Mouse (Mus musculus): Measurements from ENCODE around the gene Ifngr2. TPM values are rescaled to one million over a fixed set of nuclear protein-coding genes. Genes with fewer than 3 reads are reported as not detected.

Gene Ifngr2
- polyA plus RNA-seq, 1 experiment from 2014 or later, result 140 TPM

- Histone ChIP-seq H3K27ac (replicated peaks in 1 of 2; ENCODE audit: control insufficient read depth in 1 of 2, insufficient read depth in 1 of 2, low read depth in 2 of 2, low read length in 2 of 2) (no peak overlapping the region), H3K9me3 (ENCODE audit: control insufficient read depth, low read length) (no peaks in the 10 kb centered on the region), H3K4me2 (ENCODE audit: low read length) (no peak overlapping the region), H3K36me3 (ENCODE audit: control insufficient read depth, insufficient read depth, low read length) (peaks cover 53% of the 10 kb centered on the region), H3K9ac (ENCODE audit: low read length) (no peak overlapping the region), H3K4me3 (ENCODE audit: control insufficient read depth in 1 of 2, insufficient read depth in 1 of 2, low read depth in 1 of 2, low read length in 2 of 2) (no peak overlapping the region), H3K27me3 (ENCODE audit: control insufficient read depth, insufficient read depth, low read length) (no peaks in the 10 kb centered on the region), H3K4me1 (ENCODE audit: control insufficient read depth in 2 of 2, insufficient read depth in 2 of 2, low read length in 2 of 2) (no peaks in the 10 kb centered on the region; a peak in 1 of 4 replicates)
- 80% methylated on average over 4 of the region's 4 CpGs for WGBS
- no peak for ATAC-seq (ENCODE audit: insufficient number of reproducible peaks, insufficient read depth, low FRiP score, low read depth)
Observed at GRCm38 (mm10) chr16:91564580-91565291, 17.9 kb downstream of the Ifngr2 start.

GRCm38 (mm10) chr16:91565292-91565951 is 18.6 kb downstream of the Ifngr2 start:
- Histone ChIP-seq H3K27ac (replicated peaks in 1 of 2; ENCODE audit: control insufficient read depth in 1 of 2, insufficient read depth in 1 of 2, low read depth in 2 of 2, low read length in 2 of 2) (no peak overlapping the region), H3K9ac (ENCODE audit: low read length) (no peak overlapping the region), H3K4me3 (ENCODE audit: control insufficient read depth in 1 of 2, insufficient read depth in 1 of 2, low read depth in 1 of 2, low read length in 2 of 2) (no peak overlapping the region), H3K36me3 (ENCODE audit: control insufficient read depth, insufficient read depth, low read length) (peaks cover 46% of the 10 kb centered on the region), H3K4me1 (ENCODE audit: control insufficient read depth in 2 of 2, insufficient read depth in 2 of 2, low read length in 2 of 2) (no peaks in the 10 kb centered on the region; a peak in 1 of 4 replicates), H3K4me2 (ENCODE audit: low read length) (no peak overlapping the region), H3K27me3 (ENCODE audit: control insufficient read depth, insufficient read depth, low read length) (no peaks in the 10 kb centered on the region), H3K9me3 (ENCODE audit: control insufficient read depth, low read length) (no peaks in the 10 kb centered on the region)
- ATAC-seq (ENCODE audit: insufficient number of reproducible peaks, insufficient read depth, low FRiP score, low read depth), result no peak
- WGBS, result 47% methylated on average over 9 of the region's 9 CpGs

GRCm38 (mm10) chr16:91566002-91566401 is 19.1 kb downstream of the Ifngr2 start:
- H3K4me1 ChIP-seq (ENCODE audit: control insufficient read depth in 2 of 2, insufficient read depth in 2 of 2, low read length in 2 of 2), result no peaks in the 10 kb centered on the region; a peak in 1 of 4 replicates
- H3K9me3 ChIP-seq (ENCODE audit: control insufficient read depth, low read length), result no peaks in the 10 kb centered on the region
- 88% methylated on average over 7 of the region's 7 CpGs for WGBS
- no peak overlapping the region for H3K4me2 ChIP-seq (ENCODE audit: low read length)
- ATAC-seq (ENCODE audit: insufficient number of reproducible peaks, insufficient read depth, low FRiP score, low read depth), result no peak
- H3K9ac ChIP-seq (ENCODE audit: low read length), result no peak overlapping the region
- H3K27ac ChIP-seq (replicated peaks in 1 of 2; ENCODE audit: control insufficient read depth in 1 of 2, insufficient read depth in 1 of 2, low read depth in 2 of 2, low read length in 2 of 2), result no peak overlapping the region
- peaks cover 40% of the 10 kb centered on the region for H3K36me3 ChIP-seq (ENCODE audit: control insufficient read depth, insufficient read depth, low read length)
- H3K4me3 ChIP-seq (ENCODE audit: control insufficient read depth in 1 of 2, insufficient read depth in 1 of 2, low read depth in 1 of 2, low read length in 2 of 2), result no peak overlapping the region
- H3K27me3 ChIP-seq (ENCODE audit: control insufficient read depth, insufficient read depth, low read length), result no peaks in the 10 kb centered on the region

GRCm38 (mm10) chr16:91568960-91569359 is 22.1 kb downstream of the Ifngr2 start:
- no peak overlapping the region for H3K27ac ChIP-seq (replicated peaks in 1 of 2; ENCODE audit: control insufficient read depth in 1 of 2, insufficient read depth in 1 of 2, low read depth in 2 of 2, low read length in 2 of 2)
- H3K27me3 ChIP-seq (ENCODE audit: control insufficient read depth, insufficient read depth, low read length), result no peaks in the 10 kb centered on the region
- H3K4me3 ChIP-seq (ENCODE audit: control insufficient read depth in 1 of 2, insufficient read depth in 1 of 2, low read depth in 1 of 2, low read length in 2 of 2), result no peak overlapping the region
- WGBS, result 83% methylated on average over 10 of the region's 10 CpGs
- H3K4me2 ChIP-seq (ENCODE audit: low read length), result no peak overlapping the region
- no peak overlapping the region for H3K9ac ChIP-seq (ENCODE audit: low read length)
- no peaks in the 10 kb centered on the region; a peak in 1 of 4 replicates for H3K4me1 ChIP-seq (ENCODE audit: control insufficient read depth in 2 of 2, insufficient read depth in 2 of 2, low read length in 2 of 2)
- H3K9me3 ChIP-seq (ENCODE audit: control insufficient read depth, low read length), result no peaks in the 10 kb centered on the region
- H3K36me3 ChIP-seq (ENCODE audit: control insufficient read depth, insufficient read depth, low read length), result peaks cover 10% of the 10 kb centered on the region
- no peak for ATAC-seq (ENCODE audit: insufficient number of reproducible peaks, insufficient read depth, low FRiP score, low read depth)

- H3K9me3 ChIP-seq (ENCODE audit: control insufficient read depth, low read length), result no peaks in the 10 kb centered on the region
- no peak overlapping the region for H3K4me3 ChIP-seq (ENCODE audit: control insufficient read depth in 1 of 2, insufficient read depth in 1 of 2, low read depth in 1 of 2, low read length in 2 of 2)
- ATAC-seq (ENCODE audit: insufficient number of reproducible peaks, insufficient read depth, low FRiP score, low read depth), result no peak
- H3K36me3 ChIP-seq (ENCODE audit: control insufficient read depth, insufficient read depth, low read length), result peaks cover 2% of the 10 kb centered on the region; the same call in 1 of the 2 replicates
- no peaks in the 10 kb centered on the region for H3K4me1 ChIP-seq (ENCODE audit: control insufficient read depth in 2 of 2, insufficient read depth in 2 of 2, low read length in 2 of 2)
- no peak overlapping the region for H3K4me2 ChIP-seq (ENCODE audit: low read length)
- H3K9ac ChIP-seq (ENCODE audit: low read length), result no peak overlapping the region
- 50% methylated on average over 3 of the region's 3 CpGs for WGBS
- H3K27me3 ChIP-seq (ENCODE audit: control insufficient read depth, insufficient read depth, low read length), result no peaks in the 10 kb centered on the region
- H3K27ac ChIP-seq (replicated peaks in 1 of 2; ENCODE audit: control insufficient read depth in 1 of 2, insufficient read depth in 1 of 2, low read depth in 2 of 2, low read length in 2 of 2), result no peak overlapping the region
Observed at GRCm38 (mm10) chr16:91571105-91571504, 24.2 kb downstream of the Ifngr2 start.

- H3K27ac ChIP-seq (replicated peaks in 1 of 2; ENCODE audit: control insufficient read depth in 1 of 2, insufficient read depth in 1 of 2, low read depth in 2 of 2, low read length in 2 of 2), result no peak overlapping the region
- no peak overlapping the region for H3K4me2 ChIP-seq (ENCODE audit: low read length)
- no peaks in the 10 kb centered on the region for H3K4me1 ChIP-seq (ENCODE audit: control insufficient read depth in 2 of 2, insufficient read depth in 2 of 2, low read length in 2 of 2)
- no peaks in the 10 kb centered on the region for H3K9me3 ChIP-seq (ENCODE audit: control insufficient read depth, low read length)
- ATAC-seq (ENCODE audit: insufficient number of reproducible peaks, insufficient read depth, low FRiP score, low read depth), result no peak
- no peak overlapping the region for H3K9ac ChIP-seq (ENCODE audit: low read length)
- peaks cover 25% of the 10 kb centered on the region for H3K36me3 ChIP-seq (ENCODE audit: control insufficient read depth, insufficient read depth, low read length)
- H3K4me3 ChIP-seq (ENCODE audit: control insufficient read depth in 1 of 2, insufficient read depth in 1 of 2, low read depth in 1 of 2, low read length in 2 of 2), result no peak overlapping the region
- no peaks in the 10 kb centered on the region for H3K27me3 ChIP-seq (ENCODE audit: control insufficient read depth, insufficient read depth, low read length)
- WGBS, result 61% methylated on average over 13 of the region's 13 CpGs
Observed at GRCm38 (mm10) chr16:91575151-91575550, 28.3 kb downstream of the Ifngr2 start.

- Histone ChIP-seq H3K9ac (ENCODE audit: low read length) (no peak overlapping the region), H3K4me1 (ENCODE audit: control insufficient read depth in 2 of 2, insufficient read depth in 2 of 2, low read length in 2 of 2) (no peaks in the 10 kb centered on the region), H3K27ac (replicated peaks in 1 of 2; ENCODE audit: control insufficient read depth in 1 of 2, insufficient read depth in 1 of 2, low read depth in 2 of 2, low read length in 2 of 2) (no peak overlapping the region), H3K27me3 (ENCODE audit: control insufficient read depth, insufficient read depth, low read length) (no peaks in the 10 kb centered on the region), H3K36me3 (ENCODE audit: control insufficient read depth, insufficient read depth, low read length) (peaks cover 38% of the 10 kb centered on the region), H3K4me3 (ENCODE audit: control insufficient read depth in 1 of 2, insufficient read depth in 1 of 2, low read depth in 1 of 2, low read length in 2 of 2) (no peak overlapping the region), H3K4me2 (ENCODE audit: low read length) (no peak overlapping the region), H3K9me3 (ENCODE audit: control insufficient read depth, low read length) (no peaks in the 10 kb centered on the region)
- no peak for ATAC-seq (ENCODE audit: insufficient number of reproducible peaks, insufficient read depth, low FRiP score, low read depth)
- 76% methylated on average over 14 of the region's 14 CpGs for WGBS
Observed at GRCm38 (mm10) chr16:91578980-91579720, 32.3 kb downstream of the Ifngr2 start.
